Mouse (Mus musculus) hindbrain, embryonic 10.5 days (tissue): ENCODE results near the gene Olfr372. TPM values are rescaled to one million over a fixed set of nuclear protein-coding genes. Genes with fewer than 3 reads are reported as not detected.
"Not testable (repeated sequence)": the region's sequence is repeated elsewhere in the genome, so short reads cannot be mapped to it uniquely, and the experiment has no call there.

Experiments used
- DNase-seq: peaks from one replicate; pipeline ENCODE4 v3.0.0-alpha.2; 2017; ENCODE audit warnings: low spot score
- H3K27ac ChIP-seq: fragments of 300-500 bp; sonication (generic); 2 replicates; pipeline ENCODE4 v1.5.1; 2016; ENCODE audit warnings: mild to moderate bottlenecking, moderate library complexity
- H3K27me3 ChIP-seq: fragments of 300-500 bp; sonication (generic); 2 replicates; pipeline ENCODE4 v1.6.1; 2016; ENCODE audit warnings: mild to moderate bottlenecking; ENCODE audit not compliant: poor library complexity, insufficient read depth, severe bottlenecking
- H3K36me3 ChIP-seq: fragments of 300-500 bp; sonication (generic); 2 replicates; pipeline ENCODE4 v1.6.1; 2016; ENCODE audit warnings: mild to moderate bottlenecking, moderate library complexity
- H3K4me1 ChIP-seq: fragments of 300-500 bp; sonication (generic); replicated peaks from 2 replicates; pipeline ENCODE4 v1.6.1; 2016; ENCODE audit warnings: mild to moderate bottlenecking
- H3K4me3 ChIP-seq: fragments of 300-500 bp; sonication (generic); 2 replicates; pipeline ENCODE4 v1.5.1; 2016; ENCODE audit warnings: mild to moderate bottlenecking, moderate library complexity
- H3K9me3 ChIP-seq: fragments of 300-500 bp; sonication (generic); 2 replicates; pipeline ENCODE4 v1.6.1; 2016; ENCODE audit warnings: mild to moderate bottlenecking, moderate library complexity
- WGBS: fragments of 180-500 bp; shearing (Covaris S2); methylation state at CpG from one replicate; pipeline ENCODE4 v1.1.7; 2016; 5-methylcytosine and 5-hydroxymethylcytosine counted together
- polyA plus RNA-seq: library from polyadenylated mRNA; unstranded; fragments of >200 nt; fragmentation: Nextera tagmentation; extraction: Ambion mirVana; gene quantifications from 2 replicates; pipeline ENCODE4 v1.2.1, GENCODE M21; 2016

Olfr372 gene
- not detected in 2 replicates for polyA plus RNA-seq

GRCm38 (mm10) chr8:72040918-72041317, at the start of gene Olfr372:
TSS of gene Olfr372 (plus strand) at chr8:72041218.
- H3K9me3 ChIP-seq, H3K4me1 ChIP-seq, H3K27me3 ChIP-seq, DNase-seq, H3K36me3 ChIP-seq, H3K27ac ChIP-seq, H3K4me3 ChIP-seq: not testable (repeated sequence)
- 77% methylated on average over 4 of the region's 4 CpGs for WGBS

- no peak for DNase-seq
- no peaks in the 10 kb centered on the region for H3K9me3 ChIP-seq
- no peak overlapping the region for H3K4me3 ChIP-seq
- no peaks in the 10 kb centered on the region for H3K27me3 ChIP-seq
- no peaks in the 10 kb centered on the region for H3K36me3 ChIP-seq
- WGBS = 78% methylated on average over 1 of the region's 1 CpGs
- no peak overlapping the region for H3K27ac ChIP-seq
- H3K4me1 ChIP-seq = no peaks in the 10 kb centered on the region
Measured at GRCm38 (mm10) chr8:71999434-71999833, 41.6 kb upstream of the Olfr372 start.

- no peaks in the 10 kb centered on the region for H3K27me3 ChIP-seq
- no peaks in the 10 kb centered on the region for H3K9me3 ChIP-seq
- no peak for DNase-seq
- H3K27ac ChIP-seq = no peak overlapping the region
- H3K4me3 ChIP-seq = no peak overlapping the region
- H3K4me1 ChIP-seq = no peaks in the 10 kb centered on the region
- WGBS = 65% methylated on average over 3 of the region's 3 CpGs
- no peaks in the 10 kb centered on the region for H3K36me3 ChIP-seq
Measured at GRCm38 (mm10) chr8:72000223-72000622, 40.8 kb upstream of the Olfr372 start.

- Histone ChIP-seq H3K36me3 (no peaks in the 10 kb centered on the region), H3K4me1 (no peaks in the 10 kb centered on the region), H3K9me3 (no peaks in the 10 kb centered on the region), H3K27me3 (no peaks in the 10 kb centered on the region), H3K4me3 (no peak overlapping the region), H3K27ac (no peak overlapping the region)
- no peak for DNase-seq
Measured at GRCm38 (mm10) chr8:72002942-72003341, 38.1 kb upstream of the Olfr372 start.

GRCm38 (mm10) chr8:72005912-72006311, 35.1 kb upstream of the Olfr372 start:
- Histone ChIP-seq H3K36me3 (no peaks in the 10 kb centered on the region), H3K9me3 (no peaks in the 10 kb centered on the region), H3K27ac (no peak overlapping the region), H3K4me1 (no peaks in the 10 kb centered on the region), H3K4me3 (no peak overlapping the region), H3K27me3 (no peaks in the 10 kb centered on the region)
- no peak for DNase-seq
- WGBS = 82% methylated on average over 3 of the region's 3 CpGs

- H3K27ac ChIP-seq = no peak overlapping the region
- H3K4me3 ChIP-seq = no peak overlapping the region
- no peaks in the 10 kb centered on the region for H3K4me1 ChIP-seq
- DNase-seq = no peak
- H3K36me3 ChIP-seq = no peaks in the 10 kb centered on the region
- no peaks in the 10 kb centered on the region for H3K27me3 ChIP-seq
- no peaks in the 10 kb centered on the region for H3K9me3 ChIP-seq
- WGBS = 79% methylated on average over 1 of the region's 1 CpGs
Measured at GRCm38 (mm10) chr8:72006763-72007162, 34.3 kb upstream of the Olfr372 start.

GRCm38 (mm10) chr8:72008134-72008641, 32.8 kb upstream of the Olfr372 start:
- Histone ChIP-seq H3K9me3 (no peaks in the 10 kb centered on the region), H3K4me3 (no peak overlapping the region), H3K4me1 (no peaks in the 10 kb centered on the region), H3K36me3 (no peaks in the 10 kb centered on the region), H3K27ac (no peak overlapping the region), H3K27me3 (no peaks in the 10 kb centered on the region)
- DNase-seq = no peak
- WGBS = 78% methylated on average over 3 of the region's 3 CpGs

GRCm38 (mm10) chr8:72009473-72009872, 31.5 kb upstream of the Olfr372 start, which contains the start of gene Cyp4f18:
TSS of gene Cyp4f18 (minus strand) at chr8:72009626.
- Histone ChIP-seq H3K9me3 (no peaks in the 10 kb centered on the region), H3K36me3 (no peaks in the 10 kb centered on the region), H3K27me3 (no peaks in the 10 kb centered on the region), H3K4me1 (no peaks in the 10 kb centered on the region), H3K4me3 (no peak within 1 kb of the TSS), H3K27ac (no peak within 1 kb of the TSS)
- no peak for DNase-seq
- 80% methylated on average over 3 of the region's 3 CpGs for WGBS

GRCm38 (mm10) chr8:72013506-72014228, 27.4 kb upstream of the Olfr372 start:
- 72% methylated on average over 6 of the region's 6 CpGs for WGBS
- not testable (repeated sequence) for H3K9me3 ChIP-seq, H3K36me3 ChIP-seq, H3K4me1 ChIP-seq, H3K4me3 ChIP-seq, H3K27me3 ChIP-seq, DNase-seq, H3K27ac ChIP-seq

- DNase-seq, H3K27me3 ChIP-seq, H3K4me3 ChIP-seq, H3K36me3 ChIP-seq, H3K27ac ChIP-seq, H3K9me3 ChIP-seq, H3K4me1 ChIP-seq: not testable (repeated sequence)
- WGBS = 71% methylated on average over 2 of the region's 2 CpGs
Measured at GRCm38 (mm10) chr8:72017339-72017738, 23.7 kb upstream of the Olfr372 start.

GRCm38 (mm10) chr8:72018141-72018540, 22.9 kb upstream of the Olfr372 start:
- no peaks in the 10 kb centered on the region for H3K36me3 ChIP-seq
- H3K4me3 ChIP-seq = no peak overlapping the region
- H3K27ac ChIP-seq = no peak overlapping the region
- no peaks in the 10 kb centered on the region for H3K27me3 ChIP-seq
- H3K9me3 ChIP-seq = 0 out of 2 replicates have a peak, but pooled peaks cover 3% of the 10 kb centered on the region
- no peak for DNase-seq
- 80% methylated on average over 2 of the region's 2 CpGs for WGBS
- H3K4me1 ChIP-seq = no peaks in the 10 kb centered on the region

GRCm38 (mm10) chr8:72019022-72019421, 22.0 kb upstream of the Olfr372 start:
- H3K9me3 ChIP-seq, H3K27me3 ChIP-seq, H3K36me3 ChIP-seq, H3K4me1 ChIP-seq, DNase-seq, H3K4me3 ChIP-seq, H3K27ac ChIP-seq: not testable (repeated sequence)
- 81% methylated on average over 1 of the region's 1 CpGs for WGBS

- H3K36me3 ChIP-seq = no peaks in the 10 kb centered on the region
- no peak overlapping the region for H3K4me3 ChIP-seq
- no peaks in the 10 kb centered on the region for H3K27me3 ChIP-seq
- 49% methylated on average over 2 of the region's 2 CpGs for WGBS
- no peak for DNase-seq
- 0 out of 2 replicates have a peak, but pooled peaks cover 4% of the 10 kb centered on the region for H3K9me3 ChIP-seq
- H3K4me1 ChIP-seq = no peaks in the 10 kb centered on the region
- H3K27ac ChIP-seq = no peak overlapping the region
Measured at GRCm38 (mm10) chr8:72019816-72020215, 21.2 kb upstream of the Olfr372 start.
